ENCODE assay signal across 8 mouse cellular contexts in the genomic region with DNA sequence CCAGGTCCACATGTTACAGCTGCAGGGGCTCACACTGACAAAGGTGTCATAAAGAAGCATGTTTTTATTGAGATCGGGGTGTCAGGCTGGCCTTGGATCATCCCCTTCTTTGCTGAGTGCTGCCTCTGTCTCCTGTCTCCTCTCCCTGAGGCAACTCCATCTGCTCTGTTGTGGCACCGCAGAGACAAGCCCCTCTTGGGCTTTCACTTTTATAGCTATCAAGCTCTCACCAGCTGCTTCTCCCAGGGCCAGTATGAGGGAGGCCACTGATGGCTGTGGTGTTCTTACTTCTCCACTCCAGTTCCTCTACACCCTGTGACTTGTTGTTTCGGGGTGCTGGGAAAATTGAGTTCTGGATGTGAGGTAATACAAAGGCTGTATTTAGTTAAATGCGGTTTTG. TPM values are rescaled to one million over a fixed set of nuclear protein-coding genes. Genes with fewer than 3 reads are reported as not detected.
A peak's percentile ranks its signal among the peaks of the same experiment; 100 is the strongest.
DNase-seq lines count a peak whose midpoint lies in the region; ATAC-seq and TF ChIP-seq lines count a peak whose summit lies in the region.

No protein-coding gene starts in this region.

- no peak overlapping the region for H3K9ac ChIP-seq in liver, adult 2 months (ENCODE audit: low read depth, low read length)
- no peak overlapping the region for H3K9ac ChIP-seq in forebrain, postnatal 0 days
- no peak overlapping the region for H3K9ac ChIP-seq in liver, embryonic 11.5 days (ENCODE audit: low read depth, low read length)
- no peak overlapping the region for H3K9ac ChIP-seq in neural tube, embryonic 14.5 days (replicated peaks; ENCODE audit: low read depth, low read length)

- peaks cover 39% of the 10 kb centered on the region for H3K79me2 ChIP-seq in liver, adult 2 months (ENCODE audit: control insufficient read depth, insufficient read depth, low read length)

- H3K9me3 ChIP-seq in forebrain, postnatal 0 days (ENCODE audit: low read length), result no peaks in the 10 kb centered on the region
- no peaks in the 10 kb centered on the region for H3K9me3 ChIP-seq in liver, embryonic 11.5 days (ENCODE audit: control insufficient read depth, low read length)
- H3K9me3 ChIP-seq in neural tube, embryonic 14.5 days (ENCODE audit: control insufficient read depth, low read length), result no peaks in the 10 kb centered on the region

- peaks cover 22% of the 10 kb centered on the region for H3K4me1 ChIP-seq in liver, adult 2 months (ENCODE audit: control insufficient read depth, insufficient read depth, low read length)
- 0 out of 2 replicates have a peak, but pooled peaks cover 3% of the 10 kb centered on the region for H3K4me1 ChIP-seq in forebrain, postnatal 0 days (ENCODE audit: insufficient read depth)
- H3K4me1 ChIP-seq in liver, embryonic 11.5 days (replicated peaks; ENCODE audit: control insufficient read depth, insufficient read depth, low read length), result peaks cover 40% of the 10 kb centered on the region
- peaks cover 24% of the 10 kb centered on the region for H3K4me1 ChIP-seq in neural tube, embryonic 14.5 days (ENCODE audit: control insufficient read depth, insufficient read depth, low read length)
- peaks cover 44% of the 10 kb centered on the region for H3K4me1 ChIP-seq in lung, adult 2 months (ENCODE audit: control insufficient read depth, insufficient read depth, low read length)

- H3K27me3 ChIP-seq in liver, adult 2 months (ENCODE audit: control insufficient read depth, insufficient read depth, low read length), result no peaks in the 10 kb centered on the region
- no peaks in the 10 kb centered on the region for H3K27me3 ChIP-seq in forebrain, postnatal 0 days (ENCODE audit: insufficient read depth, low read length)
- no peaks in the 10 kb centered on the region for H3K27me3 ChIP-seq in liver, embryonic 11.5 days (replicated peaks; ENCODE audit: control insufficient read depth, insufficient read depth, low read length)
- H3K27me3 ChIP-seq in neural tube, embryonic 14.5 days (ENCODE audit: control insufficient read depth, insufficient read depth, low read length), result no peaks in the 10 kb centered on the region

- H3K36me3 ChIP-seq in liver, adult 2 months (ENCODE audit: control insufficient read depth, insufficient read depth, low read length), result no peaks in the 10 kb centered on the region
- H3K36me3 ChIP-seq in forebrain, postnatal 0 days (ENCODE audit: insufficient read depth), result no peaks in the 10 kb centered on the region
- H3K36me3 ChIP-seq in liver, embryonic 11.5 days (ENCODE audit: control insufficient read depth, insufficient read depth, low read length), result no peaks in the 10 kb centered on the region
- H3K36me3 ChIP-seq in neural tube, embryonic 14.5 days (ENCODE audit: control insufficient read depth, insufficient read depth, low read length), result no peaks in the 10 kb centered on the region

- H3K4me2 ChIP-seq in forebrain, postnatal 0 days (ENCODE audit: low read depth), result no peak overlapping the region
- H3K4me2 ChIP-seq in liver, embryonic 11.5 days, result peak overlapping the region; percentile 37
- H3K4me2 ChIP-seq in neural tube, embryonic 14.5 days (ENCODE audit: low read depth, low read length), result no peak overlapping the region; the same call in 1 of the 2 replicates

- intact Hi-C loops in gastrocnemius, postnatal 36 days (cut with DNase I), result no loop called here

- ATAC-seq in forebrain, postnatal 0 days, result no peak
- no peak for ATAC-seq in liver, embryonic 11.5 days (replicated peaks; ENCODE audit: low FRiP score)
- no peak for ATAC-seq in neural tube, embryonic 14.5 days (ENCODE audit: low read depth)
- ATAC-seq in inflammation-experienced regulatory T-cells, adult 6 months, result no peak

- 67% methylated on average over 4 of the region's 4 CpGs for WGBS in liver, adult 2 months
- 49% methylated on average over 4 of the region's 4 CpGs for WGBS in forebrain, postnatal 0 days
- 41% methylated on average over 4 of the region's 4 CpGs for WGBS in liver, embryonic 11.5 days
- WGBS in neural tube, embryonic 14.5 days, result 40% methylated on average over 4 of the region's 4 CpGs
- WGBS in lung, adult 2 months, result 22% methylated on average over 4 of the region's 4 CpGs

- no peak for DNase-seq in liver, adult 2 months (ENCODE audit: extremely low read depth, low read depth, low spot score)
- DNase-seq in liver, result no peak
- DNase-seq in forebrain, postnatal 0 days, result no peak
- no peak for DNase-seq in liver, embryonic 11.5 days (ENCODE audit: low spot score)
- no peak for DNase-seq in gastrocnemius, postnatal 36 days
- DNase-seq in lung, adult 2 months, result no peak

- H3K4me3 ChIP-seq in liver, adult 2 months (ENCODE audit: insufficient read depth, low read depth, low read length), result no peak overlapping the region
- no peak overlapping the region for H3K4me3 ChIP-seq in forebrain, postnatal 0 days (ENCODE audit: low read depth, low read length)
- H3K4me3 ChIP-seq in liver, embryonic 11.5 days (ENCODE audit: low read depth, low read length), result no peak overlapping the region
- H3K4me3 ChIP-seq in neural tube, embryonic 14.5 days (ENCODE audit: low read depth, low read length), result no peak overlapping the region
- no peak overlapping the region for H3K4me3 ChIP-seq in lung, adult 2 months (replicated peaks; ENCODE audit: extremely low read depth, low read depth, low read length)

- H3K27ac ChIP-seq in liver, adult 2 months (replicated peaks; ENCODE audit: insufficient read depth, low read depth, low read length), result peak overlapping the region; percentile 57
- H3K27ac ChIP-seq in forebrain, postnatal 0 days (ENCODE audit: low read depth, low read length), result peak overlapping the region; percentile 54; the same call in 1 of the 2 replicates
- peak overlapping the region; percentile 60 for H3K27ac ChIP-seq in liver, embryonic 11.5 days (ENCODE audit: low read depth, low read length)
- H3K27ac ChIP-seq in neural tube, embryonic 14.5 days (ENCODE audit: low read depth, low read length), result peak overlapping the region; percentile 60

- TF ChIP-seq CTCF in liver, adult 2 months (IDR thresholded peaks at IDR 0.05; ENCODE audit: low read depth, low read length), result no peak
- no peak for TF ChIP-seq CTCF in forebrain, postnatal 0 days (IDR thresholded peaks at IDR 0.05; ENCODE audit: low read depth)
- TF ChIP-seq CTCF in lung, adult 2 months (IDR thresholded peaks at IDR 0.05; ENCODE audit: insufficient read depth, low read length), result no peak

- no peak for TF ChIP-seq POLR2A in liver, adult 2 months (IDR thresholded peaks at IDR 0.05; ENCODE audit: extremely low read depth, insufficient read depth, low read length)
- TF ChIP-seq POLR2A in lung, adult 2 months (IDR thresholded peaks at IDR 0.05; ENCODE audit: borderline replicate concordance, extremely low read depth, low read depth, low read length), result no peak

RNA-seq across cellular contexts. Expression of gene Qrfp, which starts 41.3 kb away (rescaled TPM):
- not detected in 2 replicates for total RNA-seq in liver, adult 2 months (2014; rRNA removed)
- not detected in 2 replicates for polyA plus RNA-seq in liver, adult 2 months (2012; rRNA removed)
- 0.08 and 0.19 TPM in 2 replicates for total RNA-seq in forebrain, postnatal 0 days (2014; rRNA removed)
- 0.06 TPM in 1 of 2 replicates, not detected in the other for polyA plus RNA-seq in forebrain, postnatal 0 days (2015; fragmentation: Nextera tagmentation; extraction: Ambion mirVana)
- polyA plus RNA-seq in liver, embryonic 11.5 days (2014; fragmentation: Nextera tagmentation; extraction: Ambion mirVana), result 0.08 TPM in 1 of 2 replicates, not detected in the other
- polyA plus RNA-seq in neural tube, embryonic 14.5 days (2014; fragmentation: Nextera tagmentation; extraction: Ambion mirVana), result 0.09 TPM in 1 of 2 replicates, not detected in the other
- not detected for total RNA-seq in gastrocnemius, postnatal 36 days (2021)
- polyA plus RNA-seq in inflammation-experienced regulatory T-cells, adult 6 months (2017; shearing (Covaris generic)), result 1 to 10 TPM in 1 of 3 experiments, under 1 TPM in 2; 0.60 to 1.1 (median 0.79) TPM
- 0.12 and 0.13 TPM in 2 replicates for polyA plus RNA-seq in lung, adult 2 months (2012; rRNA removed)
